Mouse (Mus musculus) testis, adult 10 weeks (tissue): ENCODE data around the gene Ggcx. TPM values are rescaled to one million over a fixed set of nuclear protein-coding genes. Genes with fewer than 3 reads are reported as not detected.

Experiments used
- polyA plus RNA-seq: library from polyadenylated mRNA; stranded (reverse); fragments of 350-450 nt; fragmentation: Illumina TruSeq; extraction: RNeasy Lipid Tissue Mini Kit (QIAGEN cat#74804); gene quantifications from one replicate; pipeline ENCODE4 v1.2.3, GENCODE M21; 2014; ENCODE audit warnings: low read depth, low replicate concordance

Ggcx gene
- 2.5 TPM for polyA plus RNA-seq

DNA sequence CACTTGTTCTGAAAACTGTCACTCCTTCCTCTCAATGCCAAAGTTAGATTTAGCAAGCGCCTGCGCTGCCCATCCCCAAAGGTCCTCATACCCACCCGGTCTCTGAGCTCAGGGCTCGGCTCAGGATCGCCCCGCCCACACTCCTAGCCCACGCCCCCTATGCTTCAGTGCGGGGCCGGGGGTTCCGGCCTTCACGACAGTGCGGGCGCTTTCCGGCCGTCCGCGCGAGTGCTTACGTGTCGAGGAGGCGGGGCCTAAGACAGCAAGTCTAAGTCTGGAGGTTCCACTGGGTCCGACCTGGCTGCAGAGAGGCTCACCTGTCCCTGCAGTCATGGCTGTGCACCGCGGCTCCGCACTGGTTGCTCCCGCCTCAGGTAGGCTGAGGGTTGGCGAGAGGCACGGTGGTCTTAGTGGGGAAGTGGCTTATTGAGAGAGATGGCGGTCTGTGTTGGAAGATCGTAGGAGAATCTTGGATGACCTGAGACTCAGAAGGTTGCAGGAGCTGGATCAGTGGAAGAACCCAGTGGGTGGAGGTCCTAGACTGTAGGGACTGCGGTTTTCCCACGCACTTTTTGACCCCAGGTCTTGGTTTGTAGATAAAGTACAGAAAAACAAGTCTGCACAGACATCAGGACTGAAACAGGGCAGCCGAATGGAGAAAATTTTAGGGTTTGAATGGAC, at the start of gene Ggcx:
Gene Ggcx, plus strand, starts transcription at position 233 of the 681 bp plus-strand sequence.

DNA sequence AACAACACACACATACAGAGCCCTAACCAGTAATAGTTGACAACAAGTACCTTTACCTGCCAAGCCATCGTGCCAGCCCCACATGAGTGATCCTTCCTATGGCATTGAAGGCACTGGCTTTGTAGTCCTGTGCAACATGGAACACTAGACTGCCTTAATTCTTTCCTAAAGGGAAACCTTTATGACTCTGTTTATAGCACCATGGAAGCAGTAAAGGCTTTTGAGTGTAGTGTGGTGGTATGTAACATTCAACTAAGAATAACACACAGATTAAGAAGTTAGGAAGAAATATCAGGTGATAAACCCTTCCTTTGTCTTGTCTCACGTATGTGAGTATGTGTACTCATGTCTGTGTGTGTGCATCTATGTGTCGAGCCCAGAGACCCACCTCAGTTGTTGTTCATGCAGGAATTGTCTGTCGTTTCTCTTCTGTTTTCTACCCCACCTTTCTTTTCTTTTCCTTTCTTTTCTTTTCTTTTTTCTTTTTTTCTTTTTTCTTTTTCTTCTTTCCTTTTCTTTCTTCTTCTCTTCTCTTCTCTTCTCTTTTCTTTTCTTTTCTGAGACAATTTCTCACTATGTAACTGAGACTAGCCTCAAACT, 47.2 kb upstream of the Ggcx start, which contains the start of gene Rnf181:
Gene Rnf181, minus strand, starts transcription at position 113 of the 600 bp plus-strand sequence.

DNA sequence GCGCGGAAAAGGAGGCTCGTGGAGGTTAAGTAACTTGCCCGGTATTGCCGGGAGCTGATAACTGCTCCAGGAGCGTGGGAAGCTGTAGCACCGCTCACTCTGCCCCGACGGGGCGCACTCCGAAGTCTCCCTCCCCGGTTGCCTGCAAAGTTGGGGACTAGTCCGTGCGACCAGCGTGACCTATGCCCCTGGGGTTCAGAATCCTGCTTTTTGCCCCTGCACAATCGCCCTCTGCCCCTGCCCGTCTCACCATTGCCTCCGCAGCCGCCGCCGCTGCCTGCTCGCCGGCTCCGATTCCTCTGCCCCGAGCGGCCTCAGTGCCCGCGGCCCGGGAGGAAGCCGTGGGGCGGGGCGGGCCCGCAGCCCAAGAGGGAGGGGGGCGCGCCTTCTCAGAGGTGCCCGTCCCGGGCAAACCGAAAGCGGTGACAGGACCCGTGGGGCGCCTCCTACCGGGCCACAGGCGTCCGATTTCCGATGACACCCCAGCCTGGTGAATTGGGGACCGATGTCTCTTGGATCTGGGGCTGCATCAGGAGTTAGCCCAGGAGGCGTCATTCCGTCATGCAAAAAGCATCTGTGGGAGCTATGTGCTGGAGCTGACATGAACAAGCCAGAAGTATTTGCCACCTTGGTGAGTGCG, 33.9 kb upstream of the Ggcx start, which contains the start of gene Vamp5:
Gene Vamp5, minus strand, starts transcription at position 338 of the 640 bp plus-strand sequence.

DNA sequence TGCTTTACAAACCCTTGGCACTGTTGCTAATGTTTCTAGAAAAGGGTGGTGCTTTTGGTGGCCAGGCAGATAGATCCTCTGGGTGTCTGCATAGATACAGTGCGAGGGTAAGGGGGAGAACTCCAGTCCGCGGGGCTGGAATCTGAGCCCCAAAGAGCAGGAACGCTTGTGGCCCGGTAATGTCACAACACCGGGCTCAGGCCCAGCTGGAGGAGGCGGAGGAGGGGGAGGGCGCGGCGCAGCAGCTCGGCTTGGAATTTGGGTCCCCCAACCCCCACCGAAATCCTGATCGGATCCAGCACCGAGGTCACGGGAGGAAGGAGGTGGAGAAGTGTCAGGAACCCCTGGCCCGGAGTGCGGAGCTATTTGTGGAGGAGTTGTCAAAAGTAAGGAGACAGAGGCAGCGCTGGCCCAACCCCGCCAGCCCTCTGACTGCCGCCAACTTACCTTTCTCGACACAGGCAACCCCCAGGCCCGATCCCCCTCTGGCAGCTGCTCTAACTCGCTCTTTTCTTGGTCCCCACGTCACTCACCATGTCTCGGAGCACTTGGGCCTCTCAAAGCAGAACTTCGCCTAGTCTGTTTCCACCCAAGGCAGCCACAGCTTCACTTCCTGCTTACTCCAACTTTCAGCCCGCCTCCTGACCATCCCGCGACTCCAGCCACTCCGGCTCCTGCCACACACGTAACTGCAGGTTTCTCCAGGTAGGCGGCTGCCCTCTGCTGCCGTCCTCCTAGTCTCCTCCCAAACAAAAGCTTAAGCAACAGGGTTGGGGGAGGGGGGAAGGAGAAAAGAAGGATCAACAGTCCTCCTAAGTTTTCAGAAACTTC, 24.0 kb upstream of the Ggcx start, which contains the start of gene Vamp8:
Gene Vamp8, minus strand, starts transcription at position 763 of the 831 bp plus-strand sequence.

DNA sequence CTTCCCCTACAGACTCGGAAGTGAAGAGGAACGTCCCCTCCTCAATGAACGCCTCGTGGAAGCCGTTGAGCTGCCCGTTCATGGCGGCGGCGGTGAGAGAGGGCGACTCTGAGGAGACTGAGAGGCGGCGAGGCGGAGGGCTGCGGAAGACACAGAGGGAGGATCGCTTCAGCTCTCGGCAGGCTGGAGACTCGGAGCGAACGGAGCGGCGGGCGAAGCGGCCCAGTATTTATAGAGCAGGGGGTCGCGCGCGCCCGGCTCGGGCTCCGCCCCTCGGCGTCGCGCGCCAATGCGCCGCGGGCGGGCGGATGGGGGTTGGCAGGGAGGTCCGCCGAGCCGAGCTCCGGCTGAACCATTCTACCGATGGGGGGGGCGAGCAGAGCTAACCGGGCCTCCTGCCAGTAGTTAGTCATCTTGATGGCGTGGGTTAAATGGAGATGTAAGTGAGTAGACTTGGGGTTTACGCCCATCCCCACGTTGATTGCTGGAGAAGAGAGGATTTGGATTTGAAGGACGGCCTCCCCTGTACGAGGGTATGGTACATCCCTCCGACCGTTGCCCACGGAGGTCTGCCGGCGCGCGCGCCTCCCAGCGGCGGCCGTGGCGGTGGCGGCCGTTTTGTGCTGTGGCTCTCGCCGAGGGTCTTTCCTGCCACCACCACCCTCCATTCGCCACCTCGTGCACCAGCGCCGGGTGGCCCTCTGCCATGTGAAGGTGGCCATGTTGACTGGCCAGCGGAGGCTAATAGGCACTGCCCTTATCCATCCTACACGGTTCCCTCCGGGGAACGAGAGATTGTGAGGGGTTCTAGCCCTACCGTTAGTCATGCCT, 25.5 kb downstream of the Ggcx start, which contains the start of gene Mat2a:
Gene Mat2a, minus strand, starts transcription at position 204 of the 831 bp plus-strand sequence.

Other genes with a start within 250 kb of the Ggcx start
- 10.5 TPM for gene Atoh8, start 178.7 kb upstream of the Ggcx start, polyA plus RNA-seq
- gene Sftpb, start 109.7 kb upstream of the Ggcx start, polyA plus RNA-seq, result not detected
- 55.5 TPM for gene Usp39, start 69.1 kb upstream of the Ggcx start, polyA plus RNA-seq
- 28.5 TPM for gene 0610030E20Rik, start 67.0 kb upstream of the Ggcx start, polyA plus RNA-seq
- not detected for gene Tmem150a, start 58.9 kb upstream of the Ggcx start, polyA plus RNA-seq
- gene Rnf181, start 47.4 kb upstream of the Ggcx start, polyA plus RNA-seq, result 223 TPM
- gene Vamp5, start 33.8 kb upstream of the Ggcx start, polyA plus RNA-seq, result 3.2 TPM
- 8.0 TPM for gene Vamp8, start 23.6 kb upstream of the Ggcx start, polyA plus RNA-seq
- 221 TPM for gene Mat2a, start 25.2 kb downstream of the Ggcx start, polyA plus RNA-seq
- 2.9 TPM for gene Sh2d6, start 107.4 kb downstream of the Ggcx start, polyA plus RNA-seq
- not detected for gene Capg, start 130.1 kb downstream of the Ggcx start, polyA plus RNA-seq
- 16.7 TPM for gene Elmod3, start 184.1 kb downstream of the Ggcx start, polyA plus RNA-seq
- gene Retsat, start 184.2 kb downstream of the Ggcx start, polyA plus RNA-seq, result 3.8 TPM
- gene Tgoln1, start 202.7 kb downstream of the Ggcx start, polyA plus RNA-seq, result 93.1 TPM